Mouse (Mus musculus) neural tube, embryonic 14.5 days (tissue): ENCODE measurements around the gene Slc4a2. TPM values are rescaled to one million over a fixed set of nuclear protein-coding genes. Genes with fewer than 3 reads are reported as not detected.

ENCODE experiments used
- polyA plus RNA-seq: library from polyadenylated mRNA; unstranded; fragments of >200 nt; fragmentation: Nextera tagmentation; extraction: Ambion mirVana; gene quantifications from 2 replicates; pipeline ENCODE4 v1.2.1, GENCODE M21; 2014

The Slc4a2 gene
- polyA plus RNA-seq, 1 experiment from 2014 or later, result 11.2 TPM

Other genes with a start within 250 kb of the Slc4a2 start
- 13.6 and 17.0 TPM in 2 replicates for gene Kcnh2, start 72.2 kb upstream of the Slc4a2 start, polyA plus RNA-seq
- 4.2 and 9.6 TPM in 2 replicates for gene Nos3, start 59.0 kb upstream of the Slc4a2 start, polyA plus RNA-seq
- 2.0 and 2.2 TPM in 2 replicates for gene Atg9b, start 31.7 kb upstream of the Slc4a2 start, polyA plus RNA-seq
- gene Abcb8, start 30.2 kb upstream of the Slc4a2 start, polyA plus RNA-seq, result 47.2 and 47.7 TPM in 2 replicates
- 0.58 and 3.0 TPM in 2 replicates for gene Asic3, start 10.4 kb upstream of the Slc4a2 start, polyA plus RNA-seq
- gene Cdk5, start 307 bp upstream of the Slc4a2 start, polyA plus RNA-seq, result 119 and 126 TPM in 2 replicates
- 93.2 and 97.7 TPM in 2 replicates for gene Fastk, start 21.4 kb downstream of the Slc4a2 start, polyA plus RNA-seq
- gene Tmub1, start 24.0 kb downstream of the Slc4a2 start, polyA plus RNA-seq, result 63.9 and 68.0 TPM in 2 replicates
- 59.3 and 63.6 TPM in 2 replicates for gene Agap3, start 28.3 kb downstream of the Slc4a2 start, polyA plus RNA-seq
- 3.5 and 5.8 TPM in 2 replicates for gene Gbx1, start 103.4 kb downstream of the Slc4a2 start, polyA plus RNA-seq
- 0.17 and 0.45 TPM in 2 replicates for gene Asb10, start 117.1 kb downstream of the Slc4a2 start, polyA plus RNA-seq
- gene 4931409K22Rik, start 133.0 kb downstream of the Slc4a2 start, polyA plus RNA-seq, result 0.14 and 0.16 TPM in 2 replicates
- gene Abcf2, start 153.6 kb downstream of the Slc4a2 start, polyA plus RNA-seq, result 80.3 and 89.8 TPM in 2 replicates
- gene Chpf2, start 162.9 kb downstream of the Slc4a2 start, polyA plus RNA-seq, result 13.3 and 13.6 TPM in 2 replicates
- gene Smarcd3, start 200.6 kb downstream of the Slc4a2 start, polyA plus RNA-seq, result 139 and 179 TPM in 2 replicates